Mouse (Mus musculus): ENCODE results near the gene Cldn2.

DNA sequence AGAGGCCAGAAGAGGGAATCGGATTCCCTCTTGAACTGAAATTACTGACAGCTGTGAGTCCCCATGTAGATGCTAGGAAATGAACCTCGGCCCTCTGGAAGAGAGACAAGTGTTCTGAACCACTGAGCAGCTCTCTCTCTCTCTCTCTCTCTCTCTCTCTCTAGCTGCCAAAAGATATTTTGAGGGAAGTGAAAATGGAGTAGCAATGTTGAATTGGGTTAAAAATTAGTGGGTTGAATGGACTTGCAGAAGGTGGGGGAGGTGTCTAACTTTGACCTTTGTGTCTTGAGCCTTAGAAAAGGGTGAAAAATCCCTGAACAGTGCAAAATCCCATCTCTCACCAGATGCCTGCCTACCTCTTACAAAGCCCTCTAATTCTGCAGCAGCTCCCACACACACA lies 6.8 kb downstream of the Cldn2 start:
- no peak for TF ChIP-seq CTCF (IDR thresholded peaks at IDR 0.05; ENCODE audit: low read depth, low read length)
- TF ChIP-seq GATA1 (IDR thresholded peaks at IDR 0.05; ENCODE audit: borderline replicate concordance, low read length): no peak
- TF ChIP-seq TAL1 (conservative IDR thresholded peaks at IDR 0.05; ENCODE audit: low read depth, low read length): no peak
- TF ChIP-seq GATA2 (IDR thresholded peaks at IDR 0.05; ENCODE audit: borderline replicate concordance, low read depth, low read length): no peak

Measured in G1E (cell line).